Mouse (Mus musculus): ENCODE results near the gene Mettl8. TPM values are rescaled to one million over a fixed set of nuclear protein-coding genes. Genes with fewer than 3 reads are reported as not detected.
A peak's percentile ranks its signal among the peaks of the same experiment; 100 is the strongest.

Gene Mettl8
- polyA plus RNA-seq, 1 experiment, result 18.9 TPM

DNA sequence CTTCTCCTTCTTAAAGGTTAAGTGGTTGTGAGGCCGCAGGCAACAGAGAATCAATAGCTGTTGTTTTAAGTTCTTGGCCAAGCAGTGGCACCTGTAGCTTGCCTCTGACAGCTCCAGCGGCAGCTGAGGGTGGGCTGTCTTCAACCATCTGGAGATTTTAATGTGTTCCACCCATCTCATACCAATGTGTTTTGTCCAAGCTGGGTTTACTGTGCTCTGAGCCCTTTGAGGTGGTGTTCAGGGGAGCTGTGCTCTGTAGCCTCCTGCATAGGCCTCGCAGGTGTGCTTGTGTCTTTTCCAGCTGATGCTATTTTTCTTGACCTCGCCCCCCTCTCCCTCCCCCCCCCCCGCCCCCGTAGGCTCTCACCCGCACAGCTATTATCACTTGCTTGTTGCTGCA is 96.8 kb downstream of the Mettl8 start:
- H3K4me1 ChIP-seq (replicated peaks; ENCODE audit: control insufficient read depth, insufficient read depth, low read length), result peaks cover 16% of the 10 kb centered on the region
- WGBS, result 39% methylated on average over 6 of the region's 7 CpGs
- H3K4me3 ChIP-seq (ENCODE audit: control insufficient read depth, insufficient read depth, low read length), result no peak overlapping the region
- H3K27ac ChIP-seq (ENCODE audit: control insufficient read depth, insufficient read depth, low read length), result peak overlapping the region; percentile 53; the same call in 1 of the 2 replicates
- TF ChIP-seq CTCF (IDR thresholded peaks at IDR 0.05; ENCODE audit: borderline replicate concordance, control insufficient read depth, extremely low read depth, insufficient read depth, low read length, poor library complexity), result no peak
- no peak for TF ChIP-seq POLR2A (IDR thresholded peaks at IDR 0.05; ENCODE audit: control insufficient read depth, extremely low read depth, insufficient read depth, low read length, poor library complexity)
- H3K27me3 ChIP-seq (ENCODE audit: control insufficient read depth, insufficient read depth, low read length), result no peaks in the 10 kb centered on the region
- DNase-seq, result peak; percentile 33
- H3K36me3 ChIP-seq (ENCODE audit: control insufficient read depth, insufficient read depth, low read length), result no peaks in the 10 kb centered on the region

DNA sequence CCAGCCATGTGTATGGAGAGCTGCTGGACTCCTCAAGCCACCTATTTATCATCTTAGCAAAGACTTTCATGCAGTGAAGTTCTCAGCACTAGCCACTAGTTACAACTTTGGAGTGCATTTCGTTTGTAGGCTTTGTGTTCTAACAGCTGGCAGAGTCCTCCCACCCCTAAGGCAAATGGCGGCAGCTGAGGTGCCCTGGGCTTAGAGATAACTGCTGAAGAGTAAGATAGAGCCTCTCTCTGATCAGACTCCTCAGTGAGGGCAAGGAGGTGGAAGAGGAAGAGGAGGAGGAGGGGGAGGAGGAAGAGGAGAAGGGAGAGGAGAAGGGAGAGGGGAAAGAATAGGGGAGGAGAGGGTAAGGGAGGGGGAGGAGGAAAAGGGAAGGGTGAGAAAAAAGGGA is 101.8 kb downstream of the Mettl8 start:
- Histone ChIP-seq H3K27ac (ENCODE audit: control insufficient read depth, insufficient read depth, low read length) (no peak overlapping the region), H3K27me3 (ENCODE audit: control insufficient read depth, insufficient read depth, low read length) (no peaks in the 10 kb centered on the region), H3K36me3 (ENCODE audit: control insufficient read depth, insufficient read depth, low read length) (no peaks in the 10 kb centered on the region), H3K4me1 (replicated peaks; ENCODE audit: control insufficient read depth, insufficient read depth, low read length) (peaks cover 13% of the 10 kb centered on the region), H3K4me3 (ENCODE audit: control insufficient read depth, insufficient read depth, low read length) (no peak overlapping the region)
- no peak for TF ChIP-seq POLR2A (IDR thresholded peaks at IDR 0.05; ENCODE audit: control insufficient read depth, extremely low read depth, insufficient read depth, low read length, poor library complexity)
- TF ChIP-seq CTCF (IDR thresholded peaks at IDR 0.05; ENCODE audit: borderline replicate concordance, control insufficient read depth, extremely low read depth, insufficient read depth, low read length, poor library complexity), result no peak
- DNase-seq, result no peak
- 71% methylated on average over 2 of the region's 2 CpGs for WGBS

DNA sequence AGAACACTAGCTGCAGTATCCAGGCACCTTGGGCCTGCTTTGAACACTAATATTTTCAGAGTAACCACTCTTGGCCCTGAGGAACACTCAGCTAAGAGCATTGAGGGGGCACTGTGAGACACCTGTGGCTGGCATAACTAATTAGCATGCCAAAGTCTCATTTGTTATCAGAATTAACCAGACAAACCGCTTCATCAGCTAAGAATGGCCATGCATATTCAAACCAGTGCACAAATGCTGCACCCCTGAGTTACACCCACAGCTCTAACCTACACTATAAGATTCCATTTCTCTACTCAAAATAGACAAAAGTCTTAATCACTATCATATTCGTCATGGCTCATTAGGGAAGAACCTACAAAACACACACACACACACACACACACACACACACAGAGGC is 103.4 kb downstream of the Mettl8 start:
- DNase-seq, result no peak

DNA sequence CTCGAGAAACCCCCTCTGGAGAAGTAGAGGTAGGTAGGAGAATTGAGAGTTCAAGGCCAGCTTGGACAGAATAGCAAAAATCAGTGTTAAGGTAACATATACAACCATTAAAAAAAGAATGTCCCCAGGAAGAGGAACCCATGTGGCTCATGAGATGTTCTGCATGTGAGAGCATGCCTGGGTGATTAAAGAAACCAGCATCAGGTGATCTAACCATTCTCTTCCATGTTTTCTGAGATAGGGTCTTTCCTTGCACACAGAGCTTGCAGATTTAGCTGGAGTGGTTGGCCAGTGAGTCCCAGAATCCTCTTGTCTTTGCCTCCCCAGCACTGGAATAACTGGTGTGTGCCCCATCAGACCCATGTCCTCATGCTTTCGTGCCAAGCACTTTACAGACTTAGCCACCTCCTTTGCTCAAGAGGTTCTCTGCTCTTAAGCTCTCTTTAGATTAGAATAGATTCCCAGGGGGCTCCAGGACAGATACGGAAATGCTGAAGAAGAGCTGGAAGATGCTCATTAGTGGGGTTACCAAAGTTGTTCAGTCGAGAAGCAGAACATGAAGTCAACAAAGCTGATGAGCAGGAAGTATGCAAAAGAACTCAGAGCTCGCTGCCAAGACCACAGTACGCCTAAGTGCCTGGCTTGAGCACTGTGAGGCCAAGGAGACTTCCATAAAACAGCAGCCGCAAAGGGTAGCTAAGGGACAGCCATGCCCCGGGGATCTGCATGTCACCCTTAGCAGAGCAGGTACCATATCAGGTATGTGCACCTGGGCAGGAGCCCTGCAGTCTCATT is 110.7 kb downstream of the Mettl8 start:
- H3K4me1 ChIP-seq (replicated peaks; ENCODE audit: control insufficient read depth, insufficient read depth, low read length), result peaks cover 7% of the 10 kb centered on the region
- no peak overlapping the region for H3K27ac ChIP-seq (ENCODE audit: control insufficient read depth, insufficient read depth, low read length)
- H3K36me3 ChIP-seq (ENCODE audit: control insufficient read depth, insufficient read depth, low read length), result no peaks in the 10 kb centered on the region
- 64% methylated on average over 8 of the region's 8 CpGs for WGBS
- no peak for TF ChIP-seq CTCF (IDR thresholded peaks at IDR 0.05; ENCODE audit: borderline replicate concordance, control insufficient read depth, extremely low read depth, insufficient read depth, low read length, poor library complexity)
- no peak for TF ChIP-seq POLR2A (IDR thresholded peaks at IDR 0.05; ENCODE audit: control insufficient read depth, extremely low read depth, insufficient read depth, low read length, poor library complexity)
- no peak for DNase-seq
- H3K4me3 ChIP-seq (ENCODE audit: control insufficient read depth, insufficient read depth, low read length), result no peak overlapping the region
- no peaks in the 10 kb centered on the region for H3K27me3 ChIP-seq (ENCODE audit: control insufficient read depth, insufficient read depth, low read length)

More for the DNA sequence above, 103.4 kb downstream of the Mettl8 start:
- Histone ChIP-seq H3K4me1 (replicated peaks; ENCODE audit: control insufficient read depth, insufficient read depth, low read length) (peaks cover 8% of the 10 kb centered on the region; the same call in 1 of the 2 replicates), H3K36me3 (ENCODE audit: control insufficient read depth, insufficient read depth, low read length) (no peaks in the 10 kb centered on the region), H3K27ac (ENCODE audit: control insufficient read depth, insufficient read depth, low read length) (no peak overlapping the region), H3K27me3 (ENCODE audit: control insufficient read depth, insufficient read depth, low read length) (no peaks in the 10 kb centered on the region), H3K4me3 (ENCODE audit: control insufficient read depth, insufficient read depth, low read length) (no peak overlapping the region)
- 98% methylated on average over 2 of the region's 2 CpGs for WGBS
- TF ChIP-seq CTCF (IDR thresholded peaks at IDR 0.05; ENCODE audit: borderline replicate concordance, control insufficient read depth, extremely low read depth, insufficient read depth, low read length, poor library complexity) (no peak), POLR2A (IDR thresholded peaks at IDR 0.05; ENCODE audit: control insufficient read depth, extremely low read depth, insufficient read depth, low read length, poor library complexity) (no peak)

DNA sequence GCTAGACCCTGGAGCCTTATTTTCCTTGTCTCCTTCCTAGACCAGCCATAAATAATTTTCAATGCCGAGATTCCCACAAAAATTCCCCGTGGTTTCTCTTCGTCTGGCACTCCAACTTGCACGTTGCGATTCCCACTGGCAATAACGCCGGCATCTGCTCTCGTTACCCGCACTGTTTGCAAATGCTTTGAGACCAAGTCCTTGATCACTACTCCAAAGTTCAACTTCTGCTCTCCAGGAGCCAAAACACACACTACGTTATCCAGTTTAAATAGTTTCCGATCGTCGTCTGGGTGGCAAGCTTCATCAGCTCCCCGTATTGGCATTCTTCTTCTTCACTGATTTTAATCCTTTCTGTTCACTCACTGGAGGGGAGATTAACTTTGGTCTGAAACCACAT is 114.6 kb downstream of the Mettl8 start:
- TF ChIP-seq CTCF (IDR thresholded peaks at IDR 0.05; ENCODE audit: borderline replicate concordance, control insufficient read depth, extremely low read depth, insufficient read depth, low read length, poor library complexity) (no peak), POLR2A (IDR thresholded peaks at IDR 0.05; ENCODE audit: control insufficient read depth, extremely low read depth, insufficient read depth, low read length, poor library complexity) (no peak)
- DNase-seq, result no peak
- Histone ChIP-seq H3K4me3 (ENCODE audit: control insufficient read depth, insufficient read depth, low read length) (no peak overlapping the region), H3K4me1 (replicated peaks; ENCODE audit: control insufficient read depth, insufficient read depth, low read length) (peaks cover 20% of the 10 kb centered on the region), H3K36me3 (ENCODE audit: control insufficient read depth, insufficient read depth, low read length) (no peaks in the 10 kb centered on the region), H3K27ac (ENCODE audit: control insufficient read depth, insufficient read depth, low read length) (no peak overlapping the region), H3K27me3 (ENCODE audit: control insufficient read depth, insufficient read depth, low read length) (no peaks in the 10 kb centered on the region)
- 98% methylated on average over 14 of the region's 14 CpGs for WGBS

DNA sequence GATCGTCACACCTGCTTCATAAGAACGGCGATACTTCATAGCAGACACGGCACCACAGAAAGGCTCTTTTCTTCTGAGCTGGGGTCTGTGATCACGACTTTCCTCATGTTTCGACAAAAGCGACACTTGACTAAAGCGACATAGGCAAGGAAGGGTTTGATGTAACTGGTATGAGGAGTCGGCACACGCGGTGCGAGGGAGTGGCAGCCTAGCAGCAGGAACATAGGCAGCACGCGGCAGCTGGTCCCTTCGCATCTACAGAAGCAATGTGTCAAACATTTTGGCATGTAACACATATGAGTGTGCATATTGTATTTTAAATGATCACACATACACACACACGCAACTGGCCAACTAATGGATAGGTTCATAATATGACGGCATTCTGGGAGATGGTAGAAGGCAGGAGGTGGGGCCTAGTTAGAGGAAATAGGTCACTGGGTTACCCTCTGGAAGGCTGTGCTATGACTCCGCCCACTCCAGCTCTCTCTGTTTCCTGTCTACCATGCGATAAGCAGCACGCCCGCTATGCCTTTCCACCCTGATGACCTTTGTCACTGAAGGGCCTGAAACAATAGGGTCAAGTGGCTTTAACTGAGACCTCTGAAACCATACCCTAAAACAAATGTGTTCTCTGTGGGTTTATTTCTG is 116.4 kb downstream of the Mettl8 start:
- peak overlapping the region; percentile 59 for H3K27ac ChIP-seq (ENCODE audit: control insufficient read depth, insufficient read depth, low read length)
- no peaks in the 10 kb centered on the region for H3K27me3 ChIP-seq (ENCODE audit: control insufficient read depth, insufficient read depth, low read length)
- peak overlapping the region; percentile 31 for H3K4me3 ChIP-seq (ENCODE audit: control insufficient read depth, insufficient read depth, low read length)
- H3K4me1 ChIP-seq (replicated peaks; ENCODE audit: control insufficient read depth, insufficient read depth, low read length), result peaks cover 15% of the 10 kb centered on the region
- 82% methylated on average over 21 of the region's 21 CpGs for WGBS
- peak; percentile 62 for DNase-seq
- TF ChIP-seq CTCF (IDR thresholded peaks at IDR 0.05; ENCODE audit: borderline replicate concordance, control insufficient read depth, extremely low read depth, insufficient read depth, low read length, poor library complexity), result no peak
- TF ChIP-seq POLR2A (IDR thresholded peaks at IDR 0.05; ENCODE audit: control insufficient read depth, extremely low read depth, insufficient read depth, low read length, poor library complexity), result no peak
- no peaks in the 10 kb centered on the region for H3K36me3 ChIP-seq (ENCODE audit: control insufficient read depth, insufficient read depth, low read length)

Data from thymus, adult 2 months (tissue).